Mouse (Mus musculus) embryo, embryonic 11 days (tissue): ENCODE data around the gene Ralb.

Experiments used
- DNase-seq: peaks from one replicate; pipeline ENCODE4 v3.0.0-alpha.2; 2015

Ralb gene

GRCm38 (mm10) chr1:119523369-119523768, 18.8 kb upstream of the Ralb start:
- no peak for DNase-seq

GRCm38 (mm10) chr1:119522726-119523125, 18.1 kb upstream of the Ralb start:
- DNase-seq = no peak

- no peak for DNase-seq
Observed at GRCm38 (mm10) chr1:119521681-119522080, 17.1 kb upstream of the Ralb start.

GRCm38 (mm10) chr1:119521029-119521428, 16.4 kb upstream of the Ralb start:
- no peak for DNase-seq

- DNase-seq = no peak
Observed at GRCm38 (mm10) chr1:119519286-119519685, 14.7 kb upstream of the Ralb start.

- DNase-seq = no peak
Observed at GRCm38 (mm10) chr1:119518786-119519185, 14.2 kb upstream of the Ralb start.

- no peak for DNase-seq
Observed at GRCm38 (mm10) chr1:119518060-119518459, 13.5 kb upstream of the Ralb start.

- DNase-seq = peak; percentile 39
Observed at GRCm38 (mm10) chr1:119510857-119511256, 6.3 kb upstream of the Ralb start.

- no peak for DNase-seq
Observed at GRCm38 (mm10) chr1:119510409-119510808, 5.8 kb upstream of the Ralb start.

GRCm38 (mm10) chr1:119509474-119509873, 4.9 kb upstream of the Ralb start:
- DNase-seq = no peak

- no peak for DNase-seq
Observed at GRCm38 (mm10) chr1:119508548-119508947, 4.0 kb upstream of the Ralb start.

GRCm38 (mm10) chr1:119505951-119506350, 1.4 kb upstream of the Ralb start:
- DNase-seq = no peak

GRCm38 (mm10) chr1:119503808-119504207, 786 bp downstream of the Ralb start:
- DNase-seq = no peak

GRCm38 (mm10) chr1:119503181-119503580, 1.4 kb downstream of the Ralb start:
- no peak for DNase-seq

GRCm38 (mm10) chr1:119502729-119503128, 1.9 kb downstream of the Ralb start:
- no peak for DNase-seq

- no peak for DNase-seq
Observed at GRCm38 (mm10) chr1:119501881-119502280, 2.7 kb downstream of the Ralb start.

- no peak for DNase-seq
Observed at GRCm38 (mm10) chr1:119499456-119499855, 5.1 kb downstream of the Ralb start.

GRCm38 (mm10) chr1:119498536-119499231, 5.9 kb downstream of the Ralb start:
- DNase-seq = no peak

- DNase-seq = no peak
Observed at GRCm38 (mm10) chr1:119497346-119498004, 7.1 kb downstream of the Ralb start.

- no peak for DNase-seq
Observed at GRCm38 (mm10) chr1:119495396-119495775, 9.2 kb downstream of the Ralb start.

GRCm38 (mm10) chr1:119494712-119495395, 9.7 kb downstream of the Ralb start:
- DNase-seq = no peak

- no peak for DNase-seq
Observed at GRCm38 (mm10) chr1:119494024-119494711, 10.4 kb downstream of the Ralb start.

- DNase-seq = no peak
Observed at GRCm38 (mm10) chr1:119492505-119492904, 12.1 kb downstream of the Ralb start.
